Mouse (Mus musculus): ENCODE data around the gene Gm12166. TPM values are rescaled to one million over a fixed set of nuclear protein-coding genes. Genes with fewer than 3 reads are reported as not detected.

The Gm12166 gene
- polyA plus RNA-seq, 1 experiment from 2014 or later: 3.4 TPM

DNA sequence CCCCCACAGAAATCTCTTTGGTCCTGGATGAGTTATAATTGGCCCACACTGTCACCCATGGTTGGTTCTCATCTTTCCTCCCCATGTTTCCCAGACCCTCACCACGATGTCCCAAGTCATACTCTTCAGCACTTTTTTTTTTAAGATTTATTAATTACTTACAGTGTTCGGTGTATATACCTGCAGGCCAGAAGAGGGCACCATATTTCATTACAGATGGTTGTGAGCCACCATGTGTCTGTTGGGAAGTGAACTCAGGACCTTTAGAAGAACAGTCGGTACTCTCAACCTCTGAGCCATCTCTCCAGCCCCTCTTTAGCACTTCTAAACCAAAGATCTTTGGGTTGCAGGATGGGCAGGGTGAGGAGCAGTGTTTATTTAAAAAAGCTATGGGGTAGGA lies 20.7 kb downstream of the Gm12166 start:
- Histone ChIP-seq H3K9me3 (ENCODE audit: control insufficient read depth, low read length) (no peaks in the 10 kb centered on the region), H3K4me2 (ENCODE audit: low read depth, low read length, severe bottlenecking) (no peak overlapping the region), H3K9ac (ENCODE audit: low read length) (no peak overlapping the region), H3K4me3 (ENCODE audit: low read depth, low read length) (no peak overlapping the region), H3K36me3 (ENCODE audit: control insufficient read depth, insufficient read depth, low read length) (no peaks in the 10 kb centered on the region), H3K27me3 (ENCODE audit: control insufficient read depth, insufficient read depth, low read length) (no peaks in the 10 kb centered on the region), H3K4me1 (replicated peaks; ENCODE audit: control insufficient read depth, insufficient read depth, low read length) (no peaks in the 10 kb centered on the region), H3K27ac (ENCODE audit: low read depth, low read length) (no peak overlapping the region)
- no peak for ATAC-seq (replicated peaks; ENCODE audit: low FRiP score)
- DNase-seq (ENCODE audit: low spot score): no peak
- 63% methylated on average over 3 of the region's 3 CpGs for WGBS

DNA sequence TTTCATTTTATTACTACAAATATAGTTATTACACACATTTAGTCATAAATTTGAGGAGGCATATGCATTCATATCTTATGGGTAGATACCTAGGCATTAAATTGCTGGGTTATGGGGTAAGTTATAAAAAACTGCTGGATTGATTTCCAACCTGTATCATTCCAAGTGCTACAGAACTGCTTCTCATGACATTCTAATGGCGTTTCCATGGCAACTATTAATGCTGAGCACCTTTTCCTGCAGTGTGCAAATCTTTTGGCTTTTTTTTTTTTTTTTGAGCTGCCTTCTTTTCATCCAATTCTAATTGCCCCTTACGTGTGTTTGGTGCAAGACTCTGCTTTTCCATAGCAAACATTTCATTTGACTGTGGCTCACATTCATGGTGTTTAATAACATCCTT lies 22.1 kb downstream of the Gm12166 start:
- ATAC-seq (replicated peaks; ENCODE audit: low FRiP score) (no peak), DNase-seq (ENCODE audit: low spot score) (no peak)
- H3K9me3 ChIP-seq (ENCODE audit: control insufficient read depth, low read length): no peaks in the 10 kb centered on the region
- no peaks in the 10 kb centered on the region for H3K27me3 ChIP-seq (ENCODE audit: control insufficient read depth, insufficient read depth, low read length)
- H3K9ac ChIP-seq (ENCODE audit: low read length): no peak overlapping the region
- no peaks in the 10 kb centered on the region for H3K4me1 ChIP-seq (replicated peaks; ENCODE audit: control insufficient read depth, insufficient read depth, low read length)
- 49% methylated on average over 2 of the region's 2 CpGs for WGBS
- H3K4me2 ChIP-seq (ENCODE audit: low read depth, low read length, severe bottlenecking): no peak overlapping the region
- H3K4me3 ChIP-seq (ENCODE audit: low read depth, low read length): no peak overlapping the region
- H3K27ac ChIP-seq (ENCODE audit: low read depth, low read length): no peak overlapping the region
- no peaks in the 10 kb centered on the region for H3K36me3 ChIP-seq (ENCODE audit: control insufficient read depth, insufficient read depth, low read length)

DNA sequence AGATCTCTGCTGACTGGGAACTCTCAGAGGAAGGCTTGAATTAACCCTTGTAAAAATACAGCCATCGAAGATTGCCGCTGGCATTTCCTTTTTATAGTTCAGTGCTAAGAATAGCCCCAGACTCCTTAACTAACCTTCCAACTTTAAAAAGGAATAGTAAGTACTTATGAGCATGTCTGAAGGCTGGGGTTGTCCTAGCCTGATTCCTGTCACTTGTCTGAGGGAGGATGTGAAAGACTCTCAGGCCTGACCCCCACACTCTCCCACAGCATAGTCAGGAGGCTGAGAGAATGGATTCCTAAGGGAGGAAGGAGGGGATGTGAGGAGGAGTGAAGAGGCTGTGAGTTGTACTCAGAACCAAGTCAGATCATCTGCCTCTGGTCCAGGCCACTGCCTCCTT lies 22.6 kb downstream of the Gm12166 start:
- DNase-seq (ENCODE audit: low spot score): no peak
- Histone ChIP-seq H3K27me3 (ENCODE audit: control insufficient read depth, insufficient read depth, low read length) (no peaks in the 10 kb centered on the region), H3K36me3 (ENCODE audit: control insufficient read depth, insufficient read depth, low read length) (no peaks in the 10 kb centered on the region), H3K9me3 (ENCODE audit: control insufficient read depth, low read length) (no peaks in the 10 kb centered on the region), H3K4me2 (ENCODE audit: low read depth, low read length, severe bottlenecking) (no peak overlapping the region), H3K4me3 (ENCODE audit: low read depth, low read length) (no peak overlapping the region), H3K9ac (ENCODE audit: low read length) (no peak overlapping the region), H3K27ac (ENCODE audit: low read depth, low read length) (no peak overlapping the region), H3K4me1 (replicated peaks; ENCODE audit: control insufficient read depth, insufficient read depth, low read length) (no peaks in the 10 kb centered on the region)
- WGBS: 79% methylated on average over 2 of the region's 2 CpGs
- ATAC-seq (replicated peaks; ENCODE audit: low FRiP score): no peak

DNA sequence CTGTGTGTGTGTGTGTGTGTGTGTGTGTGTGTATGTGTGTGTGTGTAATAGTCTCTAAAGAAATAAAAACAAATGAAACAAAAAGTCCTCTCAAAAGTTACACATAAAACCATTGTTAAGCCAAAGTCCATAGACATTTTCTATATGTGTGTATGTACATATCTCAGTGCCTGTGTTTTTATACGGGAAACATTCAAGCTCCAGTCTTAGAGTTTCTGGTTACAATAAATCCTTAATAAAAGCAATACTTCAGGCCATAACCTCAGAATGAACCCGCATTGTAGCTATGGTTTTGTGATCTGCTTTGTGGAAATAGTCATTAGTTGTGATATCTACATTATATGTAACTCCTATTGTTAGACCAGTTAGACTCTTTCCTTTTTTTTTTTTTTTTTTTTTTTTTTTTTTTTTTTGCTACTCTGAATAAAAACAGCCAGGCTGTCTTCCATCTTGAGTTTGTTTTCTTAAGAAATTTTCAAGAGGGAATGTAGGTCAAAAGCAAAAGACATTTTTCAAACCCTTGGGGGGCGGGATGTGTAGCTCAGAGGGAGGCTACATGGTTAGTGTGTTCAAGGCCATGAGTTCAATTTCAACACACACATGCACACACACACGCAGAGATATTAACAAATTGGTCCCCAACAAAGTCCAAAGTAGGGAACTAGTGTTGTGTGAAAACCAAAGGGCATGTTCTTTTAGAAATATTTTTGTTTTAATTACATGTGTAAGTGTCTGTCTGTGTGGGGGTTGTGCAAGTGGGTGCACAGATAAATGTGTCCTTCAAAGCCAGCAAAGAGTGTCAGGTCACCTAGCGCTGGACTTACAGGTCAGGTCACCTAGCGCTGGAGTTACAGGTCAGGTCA lies 23.9 kb downstream of the Gm12166 start:
- H3K4me2 ChIP-seq (ENCODE audit: low read depth, low read length, severe bottlenecking): no peak overlapping the region
- H3K27me3 ChIP-seq (ENCODE audit: control insufficient read depth, insufficient read depth, low read length): no peaks in the 10 kb centered on the region
- H3K4me1 ChIP-seq (replicated peaks; ENCODE audit: control insufficient read depth, insufficient read depth, low read length): no peaks in the 10 kb centered on the region
- DNase-seq (ENCODE audit: low spot score) (no peak), ATAC-seq (replicated peaks; ENCODE audit: low FRiP score) (no peak)
- H3K27ac ChIP-seq (ENCODE audit: low read depth, low read length): no peak overlapping the region
- H3K9ac ChIP-seq (ENCODE audit: low read length): no peak overlapping the region
- H3K4me3 ChIP-seq (ENCODE audit: low read depth, low read length): no peak overlapping the region
- whole genome bisulfite sequencing: 84% methylated on average over 6 of the region's 6 CpGs
- no peaks in the 10 kb centered on the region for H3K9me3 ChIP-seq (ENCODE audit: control insufficient read depth, low read length)
- H3K36me3 ChIP-seq (ENCODE audit: control insufficient read depth, insufficient read depth, low read length): no peaks in the 10 kb centered on the region

DNA sequence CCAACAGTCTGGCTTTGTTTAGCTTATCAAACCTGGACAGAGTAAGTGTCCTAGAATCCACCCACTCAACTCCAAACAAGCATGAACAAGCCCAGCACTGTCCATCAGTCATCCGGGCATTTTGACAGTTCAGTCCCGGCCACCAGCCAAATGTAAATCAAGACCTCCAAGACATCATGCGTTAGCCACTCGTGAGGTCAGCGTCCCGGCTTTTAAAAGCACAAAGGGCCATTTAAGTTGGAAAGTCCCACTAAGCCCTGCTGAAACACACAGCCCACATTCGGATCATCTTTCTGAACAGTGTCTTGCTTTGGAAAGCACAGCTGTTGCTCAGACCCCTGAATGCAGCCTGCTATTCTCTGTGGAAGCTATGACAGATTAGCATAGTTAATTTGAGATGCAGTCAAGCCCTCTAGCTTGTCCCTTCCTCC lies 26.1 kb downstream of the Gm12166 start:
- ATAC-seq (replicated peaks; ENCODE audit: low FRiP score) (no peak), DNase-seq (ENCODE audit: low spot score) (no peak)
- Histone ChIP-seq H3K9ac (ENCODE audit: low read length) (no peak overlapping the region), H3K36me3 (ENCODE audit: control insufficient read depth, insufficient read depth, low read length) (no peaks in the 10 kb centered on the region), H3K27ac (ENCODE audit: low read depth, low read length) (no peak overlapping the region), H3K4me1 (replicated peaks; ENCODE audit: control insufficient read depth, insufficient read depth, low read length) (no peaks in the 10 kb centered on the region), H3K4me2 (ENCODE audit: low read depth, low read length, severe bottlenecking) (no peak overlapping the region), H3K9me3 (ENCODE audit: control insufficient read depth, low read length) (no peaks in the 10 kb centered on the region), H3K27me3 (ENCODE audit: control insufficient read depth, insufficient read depth, low read length) (no peaks in the 10 kb centered on the region), H3K4me3 (ENCODE audit: low read depth, low read length) (no peak overlapping the region)
- 73% methylated on average over 7 of the region's 7 CpGs for WGBS

DNA sequence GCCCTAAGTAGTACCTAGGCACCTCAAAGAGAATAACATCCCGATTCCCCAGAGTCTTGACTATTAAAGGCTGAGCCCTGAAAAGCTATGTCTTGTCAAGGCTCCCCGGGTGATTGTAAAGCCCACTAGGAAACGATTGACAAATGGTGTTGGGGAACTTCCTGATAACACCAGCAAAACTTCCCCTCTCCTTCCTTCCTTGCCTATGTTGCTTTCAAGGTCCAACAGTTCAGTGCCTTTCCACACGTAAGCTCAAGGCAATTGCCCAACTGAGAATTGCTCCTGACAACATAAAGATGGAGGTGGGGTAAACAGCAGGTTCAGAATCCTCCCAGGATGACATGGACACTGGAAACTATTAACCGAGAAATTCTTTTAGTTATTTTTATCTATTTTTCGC lies 29.1 kb downstream of the Gm12166 start:
- ATAC-seq (replicated peaks; ENCODE audit: low FRiP score) (no peak), DNase-seq (ENCODE audit: low spot score) (no peak)
- Histone ChIP-seq H3K4me1 (replicated peaks; ENCODE audit: control insufficient read depth, insufficient read depth, low read length) (no peaks in the 10 kb centered on the region), H3K4me2 (ENCODE audit: low read depth, low read length, severe bottlenecking) (no peak overlapping the region), H3K27me3 (ENCODE audit: control insufficient read depth, insufficient read depth, low read length) (no peaks in the 10 kb centered on the region), H3K9ac (ENCODE audit: low read length) (no peak overlapping the region), H3K4me3 (ENCODE audit: low read depth, low read length) (no peak overlapping the region), H3K27ac (ENCODE audit: low read depth, low read length) (no peak overlapping the region), H3K9me3 (ENCODE audit: control insufficient read depth, low read length) (no peaks in the 10 kb centered on the region), H3K36me3 (ENCODE audit: control insufficient read depth, insufficient read depth, low read length) (no peaks in the 10 kb centered on the region)
- 84% methylated on average over 6 of the region's 6 CpGs for WGBS

DNA sequence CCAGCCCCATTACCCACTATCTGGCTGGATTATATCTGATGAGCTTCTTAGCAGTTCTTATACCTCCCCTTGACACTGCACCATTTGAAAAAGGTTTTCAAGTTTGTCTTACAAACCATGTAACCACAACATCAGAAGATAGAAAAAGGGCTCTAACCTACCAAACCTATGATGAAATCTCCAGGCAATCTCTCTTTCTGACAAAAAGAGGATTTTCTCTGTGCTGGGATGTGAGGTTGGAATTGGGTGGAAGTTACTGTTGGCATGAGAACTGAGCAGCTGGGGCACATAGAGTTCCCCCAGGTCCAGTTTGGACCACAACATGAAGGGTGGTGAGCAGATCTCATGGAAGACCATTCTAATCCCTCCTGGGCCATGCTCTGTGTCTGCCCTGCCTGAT lies 30.3 kb downstream of the Gm12166 start:
- Histone ChIP-seq H3K27ac (ENCODE audit: low read depth, low read length) (no peak overlapping the region), H3K36me3 (ENCODE audit: control insufficient read depth, insufficient read depth, low read length) (no peaks in the 10 kb centered on the region), H3K27me3 (ENCODE audit: control insufficient read depth, insufficient read depth, low read length) (no peaks in the 10 kb centered on the region), H3K9me3 (ENCODE audit: control insufficient read depth, low read length) (no peaks in the 10 kb centered on the region), H3K9ac (ENCODE audit: low read length) (no peak overlapping the region), H3K4me3 (ENCODE audit: low read depth, low read length) (no peak overlapping the region), H3K4me1 (replicated peaks; ENCODE audit: control insufficient read depth, insufficient read depth, low read length) (no peaks in the 10 kb centered on the region), H3K4me2 (ENCODE audit: low read depth, low read length, severe bottlenecking) (no peak overlapping the region)
- no peak for DNase-seq (ENCODE audit: low spot score)
- no peak for ATAC-seq (replicated peaks; ENCODE audit: low FRiP score)

DNA sequence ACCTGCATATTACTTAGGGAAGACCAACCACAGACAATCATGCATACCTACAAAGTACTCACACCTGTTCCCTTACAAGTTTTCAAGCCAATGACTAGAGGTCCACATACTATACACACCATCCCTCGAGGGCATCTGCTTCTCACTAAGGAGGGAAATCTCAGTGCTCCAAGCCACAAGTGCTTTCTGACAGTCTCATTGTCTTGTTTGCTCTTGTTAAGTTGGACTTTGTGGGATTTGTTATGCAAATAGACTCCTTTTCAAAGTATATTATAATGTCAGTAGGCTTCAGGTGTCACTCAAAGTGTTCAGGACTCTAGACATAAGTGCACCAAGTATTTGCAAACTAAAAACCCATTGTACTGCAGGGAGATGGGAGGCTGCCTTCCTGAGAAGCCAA lies 31.9 kb downstream of the Gm12166 start:
- no peaks in the 10 kb centered on the region for H3K36me3 ChIP-seq (ENCODE audit: control insufficient read depth, insufficient read depth, low read length)
- no peaks in the 10 kb centered on the region for H3K4me1 ChIP-seq (replicated peaks; ENCODE audit: control insufficient read depth, insufficient read depth, low read length)
- ATAC-seq (replicated peaks; ENCODE audit: low FRiP score) (no peak), DNase-seq (ENCODE audit: low spot score) (peak; percentile 23)
- no peaks in the 10 kb centered on the region for H3K27me3 ChIP-seq (ENCODE audit: control insufficient read depth, insufficient read depth, low read length)
- no peaks in the 10 kb centered on the region for H3K9me3 ChIP-seq (ENCODE audit: control insufficient read depth, low read length)
- no peak overlapping the region for H3K4me2 ChIP-seq (ENCODE audit: low read depth, low read length, severe bottlenecking)
- H3K4me3 ChIP-seq (ENCODE audit: low read depth, low read length): no peak overlapping the region
- no peak overlapping the region for H3K27ac ChIP-seq (ENCODE audit: low read depth, low read length)
- no peak overlapping the region for H3K9ac ChIP-seq (ENCODE audit: low read length)
- WGBS: 80% methylated on average over 1 of the region's 1 CpGs

DNA sequence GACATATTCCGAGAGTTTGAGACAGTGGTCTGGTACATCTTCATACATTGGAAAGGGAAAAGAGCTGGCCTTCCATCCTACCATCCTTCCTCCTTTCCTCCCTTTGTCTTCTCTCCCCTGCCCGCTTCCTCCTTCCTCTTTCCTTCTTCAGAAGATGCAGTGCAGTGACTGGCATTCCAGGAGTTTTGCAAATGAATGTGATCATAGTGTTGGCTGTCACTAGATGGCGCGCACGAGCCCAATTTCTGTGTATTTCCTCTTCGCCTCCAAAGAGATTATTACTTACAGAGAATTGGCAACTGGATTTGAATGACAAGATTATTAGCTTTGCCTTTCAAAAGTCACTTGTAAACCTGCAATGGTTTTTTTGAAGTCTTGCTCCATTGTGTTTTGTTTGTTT lies 36.1 kb downstream of the Gm12166 start:
- Histone ChIP-seq H3K4me1 (replicated peaks; ENCODE audit: control insufficient read depth, insufficient read depth, low read length) (no peaks in the 10 kb centered on the region), H3K4me3 (ENCODE audit: low read depth, low read length) (no peak overlapping the region), H3K36me3 (ENCODE audit: control insufficient read depth, insufficient read depth, low read length) (no peaks in the 10 kb centered on the region), H3K4me2 (ENCODE audit: low read depth, low read length, severe bottlenecking) (no peak overlapping the region), H3K27me3 (ENCODE audit: control insufficient read depth, insufficient read depth, low read length) (no peaks in the 10 kb centered on the region), H3K9ac (ENCODE audit: low read length) (no peak overlapping the region), H3K27ac (ENCODE audit: low read depth, low read length) (no peak overlapping the region), H3K9me3 (ENCODE audit: control insufficient read depth, low read length) (no peaks in the 10 kb centered on the region)
- 19% methylated on average over 6 of the region's 6 CpGs for WGBS
- DNase-seq (ENCODE audit: low spot score) (peak; percentile 85), ATAC-seq (replicated peaks; ENCODE audit: low FRiP score) (no peak)

All from forebrain, embryonic 11.5 days (tissue).